Mouse (Mus musculus): Measurements from ENCODE around the gene Rac2. TPM values are rescaled to one million over a fixed set of nuclear protein-coding genes. Genes with fewer than 3 reads are reported as not detected.

Gene Rac2
- polyA plus RNA-seq, 1 experiment from 2014 or later, result not detected

DNA sequence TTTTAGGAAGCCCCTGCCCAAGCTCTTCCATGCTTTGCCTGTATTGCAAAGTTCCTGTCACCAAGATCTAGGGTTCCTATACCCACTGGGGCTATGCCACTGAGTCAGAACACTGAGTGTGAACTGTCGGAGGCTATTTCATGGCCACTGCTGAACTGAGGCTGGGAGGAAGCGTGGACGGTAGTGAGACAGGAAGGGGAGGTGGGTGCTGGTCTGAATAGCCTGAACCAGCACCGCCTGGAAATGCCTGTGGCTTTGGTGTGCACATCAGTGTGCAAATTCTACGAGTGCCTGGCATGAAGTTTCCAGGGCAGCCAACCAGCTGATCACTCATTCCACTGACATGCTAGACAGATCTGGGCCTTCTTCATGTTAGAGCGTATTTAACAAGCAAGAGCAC lies 50.7 kb downstream of the Rac2 start:
- POLR2A ChIA-PET, result no interaction called here
- CTCF ChIA-PET, result no interaction called here
- ATAC-seq (no peak), DNase-seq (ENCODE audit: low read depth, low spot score) (no peak)
- in situ Hi-C loops (cut with MboI; ENCODE audit: low pct_unique_long_range_greater_than_20kb), result no loop called here
- H3K27me3 ChIP-seq, result no peaks in the 10 kb centered on the region
- TF ChIP-seq CTCF (IDR thresholded peaks at IDR 0.05), result no peak

DNA sequence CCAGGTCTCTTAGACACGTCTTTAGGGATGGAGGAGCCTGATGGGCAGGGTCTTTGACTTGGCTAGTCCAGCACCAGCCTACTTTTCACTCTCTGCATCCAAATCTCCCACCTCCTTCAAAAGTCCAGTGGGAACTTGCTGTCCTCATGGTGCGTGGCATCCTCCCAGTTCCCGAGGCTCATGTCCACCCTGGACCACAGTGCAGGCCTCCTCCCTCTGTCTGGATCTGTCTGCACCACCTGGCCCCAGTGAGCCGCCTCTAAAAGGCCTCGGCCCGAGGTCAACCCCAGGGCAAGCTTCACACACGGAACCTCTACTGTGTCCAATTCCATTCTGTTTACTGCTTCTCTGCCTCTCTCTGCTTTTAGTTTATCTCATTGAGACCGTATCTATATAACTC lies 51.3 kb downstream of the Rac2 start:
- DNase-seq (ENCODE audit: low read depth, low spot score) (no peak), ATAC-seq (no peak)
- in situ Hi-C loops (cut with MboI; ENCODE audit: low pct_unique_long_range_greater_than_20kb), result no loop called here
- ChIA-PET POLR2A (no interaction called here), CTCF (no interaction called here)
- TF ChIP-seq CTCF (IDR thresholded peaks at IDR 0.05), result no peak
- H3K27me3 ChIP-seq, result no peaks in the 10 kb centered on the region

DNA sequence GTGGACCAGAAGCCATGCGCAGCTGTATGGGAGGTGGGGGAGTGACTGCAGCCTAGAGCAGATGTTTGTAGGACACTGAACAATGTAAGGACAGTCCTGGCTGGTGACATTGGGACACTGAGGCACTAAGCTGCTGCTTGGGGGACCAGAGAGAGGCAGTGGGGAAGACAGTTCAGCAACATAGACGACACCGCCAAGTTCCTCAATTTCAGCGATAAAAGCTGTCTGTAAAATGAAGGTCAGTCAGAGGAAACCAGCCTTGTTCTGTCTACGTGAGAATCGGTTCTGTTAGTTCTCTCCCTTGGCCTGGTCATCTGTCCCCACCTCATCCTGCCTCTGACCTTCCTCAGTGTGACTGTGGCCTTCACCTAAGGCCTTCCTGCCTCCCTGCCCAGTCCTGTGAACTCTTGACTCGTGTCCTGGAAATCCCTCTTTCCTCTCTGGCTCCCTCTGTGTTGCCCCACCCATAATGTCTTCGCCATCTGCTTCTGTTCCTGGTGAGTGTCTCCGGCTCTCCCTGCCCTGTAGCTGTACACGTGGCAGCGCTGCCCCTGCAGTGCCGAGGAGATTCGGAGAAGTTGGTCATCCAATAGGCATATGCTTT lies 52.4 kb downstream of the Rac2 start:
- TF ChIP-seq CTCF (IDR thresholded peaks at IDR 0.05), result no peak
- no peak for DNase-seq (ENCODE audit: low read depth, low spot score)
- no peaks in the 10 kb centered on the region for H3K27me3 ChIP-seq
- no peak for ATAC-seq
- in situ Hi-C loops (cut with MboI; ENCODE audit: low pct_unique_long_range_greater_than_20kb), result no loop called here
- ChIA-PET CTCF (no interaction called here), POLR2A (no interaction called here)

DNA sequence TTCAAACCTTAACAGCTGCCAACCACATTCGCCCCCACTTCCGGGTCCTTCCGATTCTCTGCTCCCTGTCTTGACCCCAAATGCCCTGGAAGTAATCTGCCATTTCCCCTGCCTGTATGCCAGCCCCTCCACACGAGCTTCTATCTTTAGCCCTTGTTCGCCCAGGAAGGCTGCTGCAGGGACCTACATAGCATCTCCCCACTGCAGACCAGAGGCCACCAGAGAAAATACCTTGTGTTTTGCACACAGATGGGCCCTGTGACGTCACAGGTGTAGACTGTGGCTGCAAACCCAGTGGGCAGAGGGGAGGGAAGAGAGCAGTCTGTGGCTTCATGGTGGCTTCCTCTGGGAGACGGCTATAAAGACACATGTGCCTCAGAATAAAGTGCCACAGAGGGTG lies 54.4 kb downstream of the Rac2 start:
- ATAC-seq (no peak), DNase-seq (ENCODE audit: low read depth, low spot score) (no peak)
- POLR2A ChIA-PET, result no interaction called here
- no peak for TF ChIP-seq CTCF (IDR thresholded peaks at IDR 0.05)
- CTCF ChIA-PET, result interaction anchor here (0.9 to 1.6 kb wide), 4 partner anchors 10 to 70 kb away, joined by 3 to 5 read pairs (median 3); no protein-coding TSS in a partner anchor
- in situ Hi-C loops (cut with MboI; ENCODE audit: low pct_unique_long_range_greater_than_20kb), result no loop called here
- H3K27me3 ChIP-seq, result no peaks in the 10 kb centered on the region

DNA sequence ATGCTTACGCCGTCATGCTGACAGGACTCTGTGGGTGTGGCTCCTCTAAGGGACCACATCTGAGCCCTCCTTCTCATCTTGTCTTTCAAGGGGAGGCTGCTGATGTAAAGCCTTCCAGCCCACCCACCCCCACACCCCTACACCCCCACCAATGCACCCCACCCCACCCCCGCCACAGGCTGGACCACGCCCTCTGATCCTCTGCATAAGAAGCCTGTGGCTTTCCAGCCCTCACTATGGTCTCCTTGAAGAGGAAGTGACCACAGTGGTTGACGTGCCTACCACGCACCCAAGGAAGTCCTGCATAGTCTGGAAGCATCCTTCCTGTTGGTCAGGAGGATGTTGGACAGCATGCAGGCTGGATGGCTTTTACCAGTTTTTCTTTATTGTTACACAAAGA lies 56.8 kb downstream of the Rac2 start:
- ATAC-seq, result no peak
- CTCF ChIA-PET, result interaction anchor here (1.2 to 1.4 kb wide), 2 partner anchors 17 to 68 kb away, joined by 3 to 6 read pairs; no protein-coding TSS in a partner anchor
- DNase-seq (ENCODE audit: low read depth, low spot score), result no peak
- POLR2A ChIA-PET, result interaction anchor here (0.6 kb wide), 1 partner anchor 692 kb away, joined by 3 read pairs; no protein-coding TSS in a partner anchor
- no peaks in the 10 kb centered on the region for H3K27me3 ChIP-seq
- no peak for TF ChIP-seq CTCF (IDR thresholded peaks at IDR 0.05)
- in situ Hi-C loops (cut with MboI; ENCODE audit: low pct_unique_long_range_greater_than_20kb), result no loop called here

DNA sequence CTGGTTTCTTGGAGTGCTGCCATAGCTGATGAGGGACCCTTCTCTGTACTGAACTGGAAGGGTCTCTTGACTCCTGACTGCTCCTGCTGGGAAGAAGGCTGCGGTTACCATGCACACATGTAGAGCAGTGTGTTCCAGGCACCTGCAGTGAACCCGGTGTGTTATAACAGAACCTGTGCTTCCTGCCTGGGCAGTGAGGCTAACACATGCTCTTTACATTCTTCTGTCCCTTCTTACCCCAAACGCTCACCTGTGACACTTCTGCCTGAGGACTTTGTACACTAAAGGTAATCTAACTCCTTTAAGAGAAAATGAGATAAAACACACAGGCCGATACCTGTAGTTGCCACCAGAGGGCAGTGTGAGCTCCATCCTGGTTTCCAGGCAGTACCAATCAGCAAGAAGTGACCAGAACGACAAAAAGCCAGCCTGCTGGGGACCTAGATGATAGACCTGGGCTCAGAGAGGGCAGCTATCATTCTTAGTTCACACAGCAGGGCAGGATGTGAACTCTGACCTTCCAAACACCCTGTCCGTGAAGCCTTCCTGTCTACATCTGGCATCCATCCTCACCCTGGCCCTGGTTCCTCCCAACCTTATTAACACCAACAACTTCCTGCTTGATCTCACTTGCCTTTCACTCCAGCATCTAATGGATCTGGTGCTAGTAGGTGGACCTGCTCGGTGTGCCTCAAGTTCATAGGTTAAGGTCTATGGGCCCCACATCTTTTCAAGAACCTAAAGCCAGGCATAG lies 58.0 kb downstream of the Rac2 start:
- no peaks in the 10 kb centered on the region for H3K27me3 ChIP-seq
- in situ Hi-C loops (cut with MboI; ENCODE audit: low pct_unique_long_range_greater_than_20kb), result no loop called here
- ATAC-seq (no peak), DNase-seq (ENCODE audit: low read depth, low spot score) (no peak)
- ChIA-PET CTCF (interaction anchor here (1.1 to 1.6 kb wide), 7 partner anchors 9 to 67 kb away, joined by 3 to 11 read pairs (median 5); no protein-coding TSS in a partner anchor), POLR2A (no interaction called here)
- TF ChIP-seq CTCF (IDR thresholded peaks at IDR 0.05), result no peak

DNA sequence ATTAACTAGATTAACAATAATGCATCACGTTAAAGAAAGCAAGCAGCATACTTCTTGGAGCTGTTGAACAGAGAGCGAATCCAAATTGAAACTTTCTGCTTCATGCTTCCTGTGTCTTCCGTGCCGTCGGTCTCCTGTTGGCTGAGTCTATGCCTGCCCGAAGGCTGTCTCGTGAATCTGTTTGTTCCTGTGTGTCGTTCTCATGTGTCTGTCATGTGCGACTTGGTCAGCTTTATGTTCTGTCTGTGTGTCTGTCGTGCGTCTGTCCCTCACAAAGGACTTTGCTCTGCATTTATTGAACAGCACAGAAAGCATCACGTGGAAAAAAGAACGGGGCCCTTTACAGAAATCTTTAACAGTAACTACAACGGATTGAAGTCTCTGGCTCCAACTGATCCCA lies 59.6 kb downstream of the Rac2 start:
- ChIA-PET CTCF (interaction anchor here (1.5 kb wide), 1 partner anchor 65 kb away, joined by 7 read pairs; no protein-coding TSS in a partner anchor), POLR2A (no interaction called here)
- TF ChIP-seq CTCF (IDR thresholded peaks at IDR 0.05), result no peak
- ATAC-seq (no peak), DNase-seq (ENCODE audit: low read depth, low spot score) (no peak)
- in situ Hi-C loops (cut with MboI; ENCODE audit: low pct_unique_long_range_greater_than_20kb), result no loop called here
- no peaks in the 10 kb centered on the region for H3K27me3 ChIP-seq

DNA sequence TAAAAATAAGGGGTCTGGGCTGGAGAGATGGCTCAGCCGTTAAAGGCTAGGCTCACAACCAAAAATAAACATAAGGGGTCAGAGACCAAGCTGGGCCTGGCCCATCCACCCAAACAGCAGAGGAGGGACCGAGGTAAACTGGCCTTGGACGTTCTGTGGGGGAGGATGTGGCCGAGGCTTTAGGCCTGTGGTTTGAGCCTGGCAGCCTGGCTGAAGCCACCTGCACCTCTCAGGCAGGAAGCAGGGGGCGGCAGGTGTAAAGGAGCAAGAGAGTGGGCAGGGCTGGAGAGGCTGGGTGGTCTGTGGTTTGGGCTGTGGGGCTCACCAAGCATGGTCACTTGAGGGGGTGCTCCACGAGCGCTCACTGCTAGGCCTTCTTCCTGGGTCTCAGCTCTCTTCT lies 60.6 kb downstream of the Rac2 start:
- DNase-seq (ENCODE audit: low read depth, low spot score), result no peak
- POLR2A ChIA-PET, result interaction anchor here (1.2 kb wide), 1 partner anchor 19 kb away, joined by 4 read pairs; the partner anchor contains the start of gene C1qtnf6
- no peaks in the 10 kb centered on the region for H3K27me3 ChIP-seq
- in situ Hi-C loops (cut with MboI; ENCODE audit: low pct_unique_long_range_greater_than_20kb), result no loop called here
- no peak for ATAC-seq
- CTCF ChIA-PET, result interaction anchor here (0.9 to 1.7 kb wide), 4 partner anchors 20 to 64 kb away, joined by 3 to 11 read pairs (median 4); no protein-coding TSS in a partner anchor
- no peak for TF ChIP-seq CTCF (IDR thresholded peaks at IDR 0.05)

DNA sequence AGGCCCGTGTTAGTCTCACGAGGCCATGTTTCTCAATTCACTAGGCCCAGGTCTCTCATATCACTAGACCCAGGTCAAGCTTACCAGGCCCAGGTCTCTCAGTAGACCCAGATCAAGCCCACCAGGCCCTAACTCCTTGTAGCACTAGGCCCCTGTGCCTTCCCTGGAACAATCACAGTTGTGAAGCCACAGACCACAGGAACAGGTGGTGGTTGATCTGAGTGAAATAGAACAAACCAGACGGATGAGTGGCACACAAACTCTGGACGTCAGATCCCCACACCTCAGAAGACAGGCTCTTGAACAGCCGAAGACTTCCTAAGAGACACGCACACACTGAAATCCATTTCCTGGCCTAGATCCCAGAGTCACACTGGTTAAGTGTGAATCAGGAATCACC lies 61.8 kb downstream of the Rac2 start:
- ChIA-PET CTCF (interaction anchor here (1.1 to 1.7 kb wide), 2 partner anchors 22 to 63 kb away, joined by 3 to 11 read pairs; no protein-coding TSS in a partner anchor), POLR2A (interaction anchor here (1.2 to 1.3 kb wide), 2 partner anchors 12 to 20 kb away, joined by 4 read pairs; partner anchors contain the start of gene C1qtnf6)
- H3K27me3 ChIP-seq, result no peaks in the 10 kb centered on the region
- TF ChIP-seq CTCF (IDR thresholded peaks at IDR 0.05), result no peak
- in situ Hi-C loops (cut with MboI; ENCODE audit: low pct_unique_long_range_greater_than_20kb), result no loop called here
- ATAC-seq (no peak), DNase-seq (ENCODE audit: low read depth, low spot score) (no peak)

DNA sequence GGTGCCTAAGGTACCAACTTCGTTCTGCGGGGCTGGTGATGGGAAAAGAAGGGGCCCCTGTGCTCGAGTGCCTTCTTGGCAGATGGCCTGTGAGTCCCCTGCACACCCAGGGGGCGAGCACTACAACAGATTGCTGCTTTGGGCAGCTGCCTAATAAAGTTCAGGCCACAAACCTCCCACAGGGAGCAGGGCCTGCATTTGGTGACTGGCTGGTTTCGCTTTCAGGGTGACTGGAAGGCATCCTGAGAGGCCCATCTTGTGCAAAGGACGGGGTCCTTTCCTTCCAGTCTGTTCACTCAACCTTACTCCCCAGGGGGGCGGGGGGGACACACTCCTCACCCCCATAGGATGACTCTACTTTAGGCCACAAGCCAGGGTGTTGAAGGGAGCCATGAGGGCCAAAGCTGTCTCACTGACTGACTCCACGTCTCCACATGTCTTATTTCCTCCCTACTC lies 62.4 kb downstream of the Rac2 start:
- ChIA-PET POLR2A (interaction anchor here (1.3 kb wide), 1 partner anchor 12 kb away, joined by 4 read pairs; no protein-coding TSS in a partner anchor), CTCF (no interaction called here)
- no peaks in the 10 kb centered on the region for H3K27me3 ChIP-seq
- in situ Hi-C loops (cut with MboI; ENCODE audit: low pct_unique_long_range_greater_than_20kb), result no loop called here
- ATAC-seq (no peak), DNase-seq (ENCODE audit: low read depth, low spot score) (no peak)
- no peak for TF ChIP-seq CTCF (IDR thresholded peaks at IDR 0.05)

Measured in Patski (cell line).